Mouse (Mus musculus): ENCODE data around the gene Higd1c. TPM values are rescaled to one million over a fixed set of nuclear protein-coding genes. Genes with fewer than 3 reads are reported as not detected.

The Higd1c gene
- polyA plus RNA-seq, 1 experiment from 2014 or later = not detected

- Histone ChIP-seq H3K4me2 (ENCODE audit: low read depth, low read length) (no peak overlapping the region), H3K27me3 (ENCODE audit: control insufficient read depth, insufficient read depth, low read length) (no peaks in the 10 kb centered on the region), H3K4me1 (ENCODE audit: control insufficient read depth, insufficient read depth, low read length) (no peaks in the 10 kb centered on the region; the same call in 1 of the 2 replicates), H3K27ac (replicated peaks; ENCODE audit: low read depth, low read length) (no peak overlapping the region), H3K9ac (replicated peaks; ENCODE audit: low read length) (no peak overlapping the region), H3K4me3 (ENCODE audit: low read depth, low read length) (no peak overlapping the region), H3K9me3 (replicated peaks; ENCODE audit: control insufficient read depth, low read length) (no peaks in the 10 kb centered on the region), H3K36me3 (replicated peaks; ENCODE audit: control insufficient read depth, insufficient read depth, low read depth, low read length) (peaks cover 2% of the 10 kb centered on the region; the same call in 1 of the 2 replicates)
- WGBS = 79% methylated on average over 7 of the region's 7 CpGs
- no peak for DNase-seq (ENCODE audit: low spot score)
- ATAC-seq (replicated peaks; ENCODE audit: insufficient number of reproducible peaks, low FRiP score, low TSS enrichment, low read depth) = no peak
Measured at GRCm38 (mm10) chr15:100391066-100391465, 26.7 kb downstream of the Higd1c start.

GRCm38 (mm10) chr15:100391599-100391998, 27.3 kb downstream of the Higd1c start:
- WGBS = 94% methylated on average over 7 of the region's 7 CpGs
- Histone ChIP-seq H3K4me1 (ENCODE audit: control insufficient read depth, insufficient read depth, low read length) (no peaks in the 10 kb centered on the region; the same call in 1 of the 2 replicates), H3K9ac (replicated peaks; ENCODE audit: low read length) (no peak overlapping the region), H3K27me3 (ENCODE audit: control insufficient read depth, insufficient read depth, low read length) (no peaks in the 10 kb centered on the region), H3K27ac (replicated peaks; ENCODE audit: low read depth, low read length) (no peak overlapping the region), H3K4me2 (ENCODE audit: low read depth, low read length) (no peak overlapping the region), H3K4me3 (ENCODE audit: low read depth, low read length) (no peak overlapping the region), H3K9me3 (replicated peaks; ENCODE audit: control insufficient read depth, low read length) (no peaks in the 10 kb centered on the region), H3K36me3 (replicated peaks; ENCODE audit: control insufficient read depth, insufficient read depth, low read depth, low read length) (peaks cover 2% of the 10 kb centered on the region; the same call in 1 of the 2 replicates)
- DNase-seq (ENCODE audit: low spot score) = no peak
- no peak for ATAC-seq (replicated peaks; ENCODE audit: insufficient number of reproducible peaks, low FRiP score, low TSS enrichment, low read depth)

- no peak for ATAC-seq (replicated peaks; ENCODE audit: insufficient number of reproducible peaks, low FRiP score, low TSS enrichment, low read depth)
- Histone ChIP-seq H3K9me3 (replicated peaks; ENCODE audit: control insufficient read depth, low read length) (no peaks in the 10 kb centered on the region), H3K4me2 (ENCODE audit: low read depth, low read length) (no peak overlapping the region), H3K36me3 (replicated peaks; ENCODE audit: control insufficient read depth, insufficient read depth, low read depth, low read length) (peaks cover 5% of the 10 kb centered on the region), H3K4me3 (ENCODE audit: low read depth, low read length) (no peak overlapping the region), H3K27ac (replicated peaks; ENCODE audit: low read depth, low read length) (no peak overlapping the region), H3K9ac (replicated peaks; ENCODE audit: low read length) (no peak overlapping the region), H3K27me3 (ENCODE audit: control insufficient read depth, insufficient read depth, low read length) (no peaks in the 10 kb centered on the region), H3K4me1 (ENCODE audit: control insufficient read depth, insufficient read depth, low read length) (no peaks in the 10 kb centered on the region; the same call in 1 of the 2 replicates)
- no peak for DNase-seq (ENCODE audit: low spot score)
- 88% methylated on average over 11 of the region's 11 CpGs for WGBS
Measured at GRCm38 (mm10) chr15:100393016-100393415, 28.7 kb downstream of the Higd1c start.

GRCm38 (mm10) chr15:100395561-100395960, 31.2 kb downstream of the Higd1c start:
- WGBS = 99% methylated on average over 3 of the region's 3 CpGs
- H3K27me3 ChIP-seq (ENCODE audit: control insufficient read depth, insufficient read depth, low read length) = no peaks in the 10 kb centered on the region
- H3K4me3 ChIP-seq (ENCODE audit: low read depth, low read length) = no peak overlapping the region
- H3K27ac ChIP-seq (replicated peaks; ENCODE audit: low read depth, low read length) = no peak overlapping the region
- H3K9ac ChIP-seq (replicated peaks; ENCODE audit: low read length) = no peak overlapping the region
- H3K9me3 ChIP-seq (replicated peaks; ENCODE audit: control insufficient read depth, low read length) = no peaks in the 10 kb centered on the region
- ATAC-seq (replicated peaks; ENCODE audit: insufficient number of reproducible peaks, low FRiP score, low TSS enrichment, low read depth) (no peak), DNase-seq (ENCODE audit: low spot score) (no peak)
- H3K4me2 ChIP-seq (ENCODE audit: low read depth, low read length) = no peak overlapping the region
- no peaks in the 10 kb centered on the region for H3K4me1 ChIP-seq (ENCODE audit: control insufficient read depth, insufficient read depth, low read length)
- H3K36me3 ChIP-seq (replicated peaks; ENCODE audit: control insufficient read depth, insufficient read depth, low read depth, low read length) = peaks cover 11% of the 10 kb centered on the region

GRCm38 (mm10) chr15:100400592-100401250, 36.4 kb downstream of the Higd1c start:
- no peak overlapping the region for H3K4me3 ChIP-seq (ENCODE audit: low read depth, low read length)
- peaks cover 12% of the 10 kb centered on the region for H3K36me3 ChIP-seq (replicated peaks; ENCODE audit: control insufficient read depth, insufficient read depth, low read depth, low read length)
- ATAC-seq (replicated peaks; ENCODE audit: insufficient number of reproducible peaks, low FRiP score, low TSS enrichment, low read depth) (no peak), DNase-seq (ENCODE audit: low spot score) (no peak)
- H3K9me3 ChIP-seq (replicated peaks; ENCODE audit: control insufficient read depth, low read length) = no peaks in the 10 kb centered on the region
- no peak overlapping the region for H3K27ac ChIP-seq (replicated peaks; ENCODE audit: low read depth, low read length)
- H3K4me1 ChIP-seq (ENCODE audit: control insufficient read depth, insufficient read depth, low read length) = no peaks in the 10 kb centered on the region
- H3K27me3 ChIP-seq (ENCODE audit: control insufficient read depth, insufficient read depth, low read length) = no peaks in the 10 kb centered on the region
- WGBS = 92% methylated on average over 16 of the region's 16 CpGs
- H3K4me2 ChIP-seq (ENCODE audit: low read depth, low read length) = no peak overlapping the region
- no peak overlapping the region for H3K9ac ChIP-seq (replicated peaks; ENCODE audit: low read length)

GRCm38 (mm10) chr15:100401811-100402210, 37.5 kb downstream of the Higd1c start:
- peaks cover 12% of the 10 kb centered on the region for H3K36me3 ChIP-seq (replicated peaks; ENCODE audit: control insufficient read depth, insufficient read depth, low read depth, low read length)
- WGBS = 88% methylated on average over 4 of the region's 4 CpGs

GRCm38 (mm10) chr15:100402347-100402746, 38.0 kb downstream of the Higd1c start:
- no peaks in the 10 kb centered on the region for H3K9me3 ChIP-seq (replicated peaks; ENCODE audit: control insufficient read depth, low read length)
- H3K36me3 ChIP-seq (replicated peaks; ENCODE audit: control insufficient read depth, insufficient read depth, low read depth, low read length) = peaks cover 12% of the 10 kb centered on the region
- DNase-seq (ENCODE audit: low spot score) (no peak), ATAC-seq (replicated peaks; ENCODE audit: insufficient number of reproducible peaks, low FRiP score, low TSS enrichment, low read depth) (no peak)
- H3K4me3 ChIP-seq (ENCODE audit: low read depth, low read length) = no peak overlapping the region
- H3K4me1 ChIP-seq (ENCODE audit: control insufficient read depth, insufficient read depth, low read length) = no peaks in the 10 kb centered on the region
- WGBS = 87% methylated on average over 14 of the region's 14 CpGs
- H3K27ac ChIP-seq (replicated peaks; ENCODE audit: low read depth, low read length) = no peak overlapping the region
- H3K27me3 ChIP-seq (ENCODE audit: control insufficient read depth, insufficient read depth, low read length) = no peaks in the 10 kb centered on the region
- H3K4me2 ChIP-seq (ENCODE audit: low read depth, low read length) = no peak overlapping the region
- H3K9ac ChIP-seq (replicated peaks; ENCODE audit: low read length) = no peak overlapping the region

More at GRCm38 (mm10) chr15:100401811-100402210, 37.5 kb downstream of the Higd1c start:
- DNase-seq (ENCODE audit: low spot score) = no peak
- H3K9me3 ChIP-seq (replicated peaks; ENCODE audit: control insufficient read depth, low read length) = no peaks in the 10 kb centered on the region
- H3K4me2 ChIP-seq (ENCODE audit: low read depth, low read length) = no peak overlapping the region
- no peaks in the 10 kb centered on the region for H3K27me3 ChIP-seq (ENCODE audit: control insufficient read depth, insufficient read depth, low read length)
- H3K27ac ChIP-seq (replicated peaks; ENCODE audit: low read depth, low read length) = no peak overlapping the region
- no peak overlapping the region for H3K9ac ChIP-seq (replicated peaks; ENCODE audit: low read length)
- no peaks in the 10 kb centered on the region for H3K4me1 ChIP-seq (ENCODE audit: control insufficient read depth, insufficient read depth, low read length)
- no peak overlapping the region for H3K4me3 ChIP-seq (ENCODE audit: low read depth, low read length)
- ATAC-seq (replicated peaks; ENCODE audit: insufficient number of reproducible peaks, low FRiP score, low TSS enrichment, low read depth) = no peak

GRCm38 (mm10) chr15:100402798-100403197, 38.5 kb downstream of the Higd1c start:
- Histone ChIP-seq H3K4me3 (ENCODE audit: low read depth, low read length) (no peak overlapping the region), H3K27me3 (ENCODE audit: control insufficient read depth, insufficient read depth, low read length) (no peaks in the 10 kb centered on the region), H3K9ac (replicated peaks; ENCODE audit: low read length) (no peak overlapping the region), H3K4me2 (ENCODE audit: low read depth, low read length) (no peak overlapping the region), H3K36me3 (replicated peaks; ENCODE audit: control insufficient read depth, insufficient read depth, low read depth, low read length) (peaks cover 9% of the 10 kb centered on the region), H3K9me3 (replicated peaks; ENCODE audit: control insufficient read depth, low read length) (no peaks in the 10 kb centered on the region), H3K27ac (replicated peaks; ENCODE audit: low read depth, low read length) (no peak overlapping the region), H3K4me1 (ENCODE audit: control insufficient read depth, insufficient read depth, low read length) (no peaks in the 10 kb centered on the region)
- no peak for ATAC-seq (replicated peaks; ENCODE audit: insufficient number of reproducible peaks, low FRiP score, low TSS enrichment, low read depth)
- no peak for DNase-seq (ENCODE audit: low spot score)
- WGBS = 88% methylated on average over 4 of the region's 4 CpGs

Data from embryonic facial prominence, embryonic 11.5 days (tissue).